Mouse (Mus musculus) megakaryocyte-erythroid progenitor cell, adult 5 weeks (primary cell): ENCODE data around the gene Lysmd3. TPM values are rescaled to one million over a fixed set of nuclear protein-coding genes. Genes with fewer than 3 reads are reported as not detected.

Source experiments
- polyA plus RNA-seq: library from polyadenylated mRNA; stranded (reverse); fragments of >175 nt; gene quantifications from 2 replicates; pipeline ENCODE4 v1.2.3, GENCODE M21; 2012

The Lysmd3 gene
- polyA plus RNA-seq = 2.8 and 3.8 TPM in 2 replicates

DNA sequence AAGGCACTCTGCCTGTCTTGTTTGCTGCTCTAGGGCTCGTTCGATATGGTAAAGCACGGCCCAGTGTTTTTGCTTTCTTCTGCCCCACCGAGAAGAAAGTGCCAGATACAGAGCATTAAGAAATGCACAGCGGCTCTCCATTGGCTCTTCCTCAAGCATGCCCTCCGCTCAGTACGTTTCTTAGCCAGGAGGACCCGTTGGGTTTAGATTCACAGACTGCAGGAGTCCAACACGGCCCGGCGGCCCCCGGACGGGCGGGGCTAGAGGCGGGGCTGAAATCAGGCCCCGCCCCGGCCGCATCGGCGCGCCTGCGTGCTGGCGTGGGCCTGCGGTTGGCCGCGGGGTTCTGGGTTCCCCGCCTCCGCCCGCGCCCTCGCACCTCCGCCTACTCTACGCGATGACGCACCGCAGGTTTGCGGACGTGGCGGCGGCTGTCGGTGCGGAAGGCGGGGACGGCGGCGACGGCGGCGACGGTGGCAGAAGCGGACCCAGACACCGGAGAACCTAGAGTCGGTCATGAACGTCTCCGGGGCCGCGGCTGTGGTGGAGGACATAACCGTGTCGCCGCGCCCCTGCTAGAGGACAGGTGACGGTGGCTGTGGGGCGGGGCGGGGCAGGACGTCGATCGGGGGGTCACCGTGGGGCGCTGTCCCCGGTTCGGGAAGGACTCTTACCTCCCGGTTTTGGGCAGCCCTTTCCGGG, at the start of gene Lysmd3:
Gene Lysmd3 (plus strand): TSS at position 313 of the 702 bp plus-strand sequence.

DNA sequence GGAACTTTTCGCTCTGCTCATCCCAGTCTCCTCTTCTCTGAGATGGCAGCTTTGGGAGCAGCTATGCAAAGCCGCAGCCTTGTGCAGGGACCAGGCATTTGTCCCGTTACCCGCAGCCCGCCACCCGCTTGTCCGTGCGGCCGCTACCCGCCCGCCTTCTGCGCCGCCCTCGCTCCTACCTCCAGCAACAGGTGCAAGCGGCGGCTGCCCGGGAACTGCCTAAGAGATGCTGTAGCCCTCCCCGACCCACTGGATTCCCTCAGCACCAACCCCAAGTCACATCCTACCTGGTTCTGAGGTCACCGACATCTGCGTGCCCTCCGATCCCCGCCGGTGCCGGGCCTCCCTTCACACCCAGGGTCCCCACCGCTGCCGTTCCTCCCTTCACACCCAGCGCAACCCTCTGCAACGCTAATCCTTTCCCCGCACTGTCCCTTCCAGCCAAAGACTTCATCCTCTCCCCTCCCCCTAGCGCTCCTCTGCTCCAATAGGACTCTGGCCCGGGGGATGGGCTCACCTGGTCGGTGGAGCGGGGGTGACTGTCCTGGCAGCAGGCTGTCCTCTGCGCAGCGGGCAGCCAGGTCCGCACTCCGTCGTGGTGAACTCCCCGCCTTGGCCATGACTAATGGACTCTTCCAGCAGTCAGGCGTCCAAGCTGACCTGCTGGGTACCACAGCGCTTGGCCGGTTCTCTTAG, 24.6 kb upstream of the Lysmd3 start, which contains the start of gene Adgrv1:
Gene Adgrv1 (minus strand): TSS at position 435 of the 696 bp plus-strand sequence.

DNA sequence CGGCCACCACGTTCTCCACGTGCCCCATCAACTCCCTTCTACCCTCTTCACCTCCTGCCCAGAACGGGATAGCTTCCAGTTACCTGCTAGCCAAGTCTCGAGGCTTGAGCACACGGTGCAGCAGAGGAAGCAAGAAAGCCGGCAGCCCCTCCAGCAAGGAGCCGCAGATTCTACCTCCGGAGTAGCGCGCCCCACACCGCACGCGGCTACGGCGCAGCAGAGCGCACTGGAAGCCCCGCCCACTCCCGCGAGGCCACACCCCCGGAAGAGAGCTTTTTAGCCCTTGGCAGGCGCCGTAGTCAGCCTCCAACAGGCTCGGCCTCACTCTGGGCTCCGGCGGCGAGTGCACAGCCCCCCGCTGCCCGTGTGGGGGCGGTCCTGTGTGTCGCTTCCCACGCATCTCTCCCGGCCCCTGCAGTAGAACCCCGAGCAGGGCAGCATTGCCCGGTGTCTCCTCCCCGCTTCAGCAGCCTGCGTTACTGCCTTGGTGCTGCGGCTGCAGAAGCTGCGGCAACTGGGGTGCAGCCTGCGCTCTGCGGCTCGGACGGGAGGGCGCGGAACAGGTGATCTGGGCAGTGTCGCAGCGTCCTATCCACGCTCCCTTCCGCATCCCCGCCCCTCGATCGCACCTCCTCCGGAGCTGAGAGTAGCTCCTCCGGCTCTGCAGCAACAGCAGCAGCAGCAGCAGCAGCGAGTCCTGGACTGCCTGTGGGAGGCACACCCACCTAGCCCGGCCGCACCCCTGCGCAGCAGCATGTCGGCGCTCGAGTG, 53.5 kb downstream of the Lysmd3 start, which contains the start of the genes Polr3g and Mblac2:
Gene Polr3g (minus strand): TSS at position 239 of the 771 bp plus-strand sequence.
Gene Mblac2 (plus strand): TSS at position 567 of the 771 bp plus-strand sequence.

Other genes with a start within 250 kb of the Lysmd3 start
- gene Adgrv1, start 24.5 kb upstream of the Lysmd3 start, polyA plus RNA-seq = 0.15 and 0.39 TPM in 2 replicates
- 0.90 and 1.4 TPM in 2 replicates for gene Polr3g, start 53.4 kb downstream of the Lysmd3 start, polyA plus RNA-seq
- 0.47 and 1.1 TPM in 2 replicates for gene Mblac2, start 53.7 kb downstream of the Lysmd3 start, polyA plus RNA-seq
- 8.4 and 9.7 TPM in 2 replicates for gene Cetn3, start 125.4 kb downstream of the Lysmd3 start, polyA plus RNA-seq